23 mouse cellular contexts compared by ENCODE assay signal in genomic region chr7:65005731-65006130, GRCm38 (mm10).
DNase-seq lines count a peak whose midpoint lies in the region; ATAC-seq and TF ChIP-seq lines count a peak whose summit lies in the region.
"Had no signal": no experiment of that assay in that cellular context is flagged by ENCODE, and none has a peak within 500 bp of the region (broad histone marks: within the 10 kb centered on the region; RNA-seq: fewer than 3 reads in every experiment).

No protein-coding gene starts in this region.

- no peak for ATAC-seq in forebrain, embryonic 14.5 days
- ATAC-seq in forebrain, embryonic 16.5 days: no peak; the same call in 1 of the 2 replicates
- no peak for ATAC-seq in hindbrain, postnatal 0 days
- ATAC-seq in hindbrain, embryonic 14.5 days (ENCODE audit: low FRiP score): no peak
- no peak for ATAC-seq in midbrain, embryonic 14.5 days (ENCODE audit: low FRiP score, low TSS enrichment)
- ATAC-seq in midbrain, postnatal 0 days (ENCODE audit: low FRiP score): no peak
- ATAC-seq: activated CD4-positive, CD25-positive, alpha-beta regulatory T cell, adult 4 months; CD4-positive, CD25-positive, alpha-beta regulatory T cell, adult 4 months; Patski had no signal

- H3K4me2 ChIP-seq in forebrain, embryonic 14.5 days (ENCODE audit: low read length): no peak overlapping the region
- H3K4me2 ChIP-seq in forebrain, embryonic 16.5 days (ENCODE audit: low read length): no peak overlapping the region
- H3K4me2 ChIP-seq in hindbrain, postnatal 0 days (ENCODE audit: low read depth, low read length): no peak overlapping the region
- H3K4me2 ChIP-seq in hindbrain, embryonic 14.5 days (replicated peaks): no peak overlapping the region
- no peak overlapping the region for H3K4me2 ChIP-seq in midbrain, embryonic 14.5 days (ENCODE audit: low read length)
- no peak overlapping the region for H3K4me2 ChIP-seq in midbrain, postnatal 0 days (ENCODE audit: low read depth, low read length, poor library complexity, severe bottlenecking)

- no peaks in the 10 kb centered on the region for H3K36me3 ChIP-seq in forebrain, embryonic 14.5 days (ENCODE audit: control insufficient read depth, insufficient read depth, low read length)
- no peaks in the 10 kb centered on the region for H3K36me3 ChIP-seq in forebrain, embryonic 16.5 days (ENCODE audit: control insufficient read depth, insufficient read depth)
- no peaks in the 10 kb centered on the region for H3K36me3 ChIP-seq in hindbrain, postnatal 0 days (ENCODE audit: insufficient read depth, low read length)
- no peaks in the 10 kb centered on the region for H3K36me3 ChIP-seq in hindbrain, embryonic 14.5 days (replicated peaks; ENCODE audit: control insufficient read depth, insufficient read depth)
- H3K36me3 ChIP-seq in midbrain, embryonic 14.5 days (ENCODE audit: control insufficient read depth, insufficient read depth, low read length): no peaks in the 10 kb centered on the region
- no peaks in the 10 kb centered on the region for H3K36me3 ChIP-seq in midbrain, postnatal 0 days (ENCODE audit: insufficient read depth, low read length)
- H3K36me3 ChIP-seq: G1E had no signal

- no peak overlapping the region for H3K9ac ChIP-seq in forebrain, embryonic 14.5 days (ENCODE audit: low read length)
- H3K9ac ChIP-seq in forebrain, embryonic 16.5 days (replicated peaks; ENCODE audit: low read depth, low read length): no peak overlapping the region
- H3K9ac ChIP-seq in hindbrain, postnatal 0 days (replicated peaks; ENCODE audit: low read length): no peak overlapping the region
- H3K9ac ChIP-seq in hindbrain, embryonic 14.5 days: no peak overlapping the region
- no peak overlapping the region for H3K9ac ChIP-seq in midbrain, embryonic 14.5 days (replicated peaks; ENCODE audit: low read length)
- no peak overlapping the region for H3K9ac ChIP-seq in midbrain, postnatal 0 days (replicated peaks; ENCODE audit: low read length, poor library complexity, severe bottlenecking)

- H3K27me3 ChIP-seq in forebrain, embryonic 14.5 days (replicated peaks; ENCODE audit: control insufficient read depth, insufficient read depth, low read length): no peaks in the 10 kb centered on the region
- no peaks in the 10 kb centered on the region for H3K27me3 ChIP-seq in forebrain, embryonic 16.5 days (replicated peaks; ENCODE audit: control insufficient read depth, insufficient read depth, low read length)
- no peaks in the 10 kb centered on the region for H3K27me3 ChIP-seq in hindbrain, postnatal 0 days (ENCODE audit: insufficient read depth, low read length)
- H3K27me3 ChIP-seq in hindbrain, embryonic 14.5 days (ENCODE audit: control insufficient read depth, insufficient read depth, low read length): no peaks in the 10 kb centered on the region
- H3K27me3 ChIP-seq in midbrain, embryonic 14.5 days (ENCODE audit: control insufficient read depth, insufficient read depth, low read length): no peaks in the 10 kb centered on the region
- no peaks in the 10 kb centered on the region for H3K27me3 ChIP-seq in midbrain, postnatal 0 days (ENCODE audit: insufficient read depth, low read length)
- H3K27me3 ChIP-seq: CH12.LX, Patski had no signal

- H3K4me3 ChIP-seq in forebrain, embryonic 14.5 days (ENCODE audit: low read depth, low read length): no peak overlapping the region
- no peak overlapping the region for H3K4me3 ChIP-seq in forebrain, embryonic 16.5 days (replicated peaks; ENCODE audit: low read length)
- no peak overlapping the region for H3K4me3 ChIP-seq in hindbrain, postnatal 0 days (ENCODE audit: low read length)
- H3K4me3 ChIP-seq in hindbrain, embryonic 14.5 days (replicated peaks; ENCODE audit: low read length): no peak overlapping the region
- H3K4me3 ChIP-seq in midbrain, embryonic 14.5 days (replicated peaks; ENCODE audit: low read depth, low read length): no peak overlapping the region
- H3K4me3 ChIP-seq in midbrain, postnatal 0 days (ENCODE audit: low read depth, low read length): no peak overlapping the region

- no peak overlapping the region for H3K27ac ChIP-seq in forebrain, embryonic 14.5 days (ENCODE audit: low read depth, low read length)
- H3K27ac ChIP-seq in forebrain, embryonic 16.5 days (ENCODE audit: low read length): no peak overlapping the region
- H3K27ac ChIP-seq in hindbrain, postnatal 0 days: no peak overlapping the region
- no peak overlapping the region for H3K27ac ChIP-seq in hindbrain, embryonic 14.5 days
- no peak overlapping the region for H3K27ac ChIP-seq in midbrain, embryonic 14.5 days (replicated peaks; ENCODE audit: low read depth, low read length)
- no peak overlapping the region for H3K27ac ChIP-seq in midbrain, postnatal 0 days (ENCODE audit: low read depth, low read length)

- no peaks in the 10 kb centered on the region for H3K4me1 ChIP-seq in forebrain, embryonic 14.5 days (ENCODE audit: control insufficient read depth, insufficient read depth, low read length)
- H3K4me1 ChIP-seq in forebrain, embryonic 16.5 days (replicated peaks; ENCODE audit: control insufficient read depth, insufficient read depth, low read length): peaks cover 4% of the 10 kb centered on the region; the same call in 1 of the 2 replicates
- no peaks in the 10 kb centered on the region for H3K4me1 ChIP-seq in hindbrain, postnatal 0 days (ENCODE audit: insufficient read depth, low read length)
- H3K4me1 ChIP-seq in hindbrain, embryonic 14.5 days (replicated peaks; ENCODE audit: control insufficient read depth, insufficient read depth, low read length): no peaks in the 10 kb centered on the region
- 0 out of 2 replicates have a peak, but pooled peaks cover 4% of the 10 kb centered on the region for H3K4me1 ChIP-seq in midbrain, embryonic 14.5 days (ENCODE audit: control insufficient read depth, insufficient read depth, low read length)
- H3K4me1 ChIP-seq in midbrain, postnatal 0 days (ENCODE audit: insufficient read depth, low read length): no peaks in the 10 kb centered on the region

- peak; percentile 65 for DNase-seq in forebrain, embryonic 14.5 days (ENCODE audit: low spot score)
- DNase-seq in hindbrain, postnatal 0 days (ENCODE audit: low spot score): peak; percentile 18
- DNase-seq in hindbrain, embryonic 14.5 days (ENCODE audit: low spot score): no peak
- DNase-seq in midbrain, embryonic 14.5 days: peak; percentile 50
- no peak for DNase-seq in midbrain, postnatal 0 days (ENCODE audit: low spot score)
- peak; percentile 65 for DNase-seq in brain, embryonic 14.5 days (ENCODE audit: low read depth)
- no peak for DNase-seq in thymus, postnatal 10 days (ENCODE audit: low spot score in 2 of 2)
- DNase-seq: adrenal gland, adult 2 months; adrenal gland, adult 8-10 months; adrenal gland, postnatal 10 days; adrenal gland, postnatal 14 days; adrenal gland, postnatal 25 days; adrenal gland, postnatal 36 days; B cell, adult 2 months; cerebellum, adult 11 months; cerebellum, adult 11-12 months; cerebellum, adult 18-20 months had no signal

- TF ChIP-seq POLR2A in brain, embryonic 14.5 days (IDR thresholded peaks at IDR 0.05; ENCODE audit: borderline replicate concordance, extremely low read depth, insufficient read depth, insufficient read length, poor library complexity, severe bottlenecking): no peak

- no peak for TF ChIP-seq CTCF in hindbrain, postnatal 0 days (IDR thresholded peaks at IDR 0.05; ENCODE audit: low read depth)
- TF ChIP-seq CTCF in midbrain, postnatal 0 days (IDR thresholded peaks at IDR 0.05): no peak
- no peak for TF ChIP-seq CTCF in brain, embryonic 14.5 days (IDR thresholded peaks at IDR 0.05; ENCODE audit: borderline replicate concordance, extremely low read depth, insufficient read depth, insufficient read length)

- WGBS in forebrain, embryonic 14.5 days: 24% methylated on average over 2 of the region's 2 CpGs
- WGBS in forebrain, embryonic 16.5 days: 22% methylated on average over 2 of the region's 2 CpGs
- WGBS in hindbrain, postnatal 0 days: 46% methylated on average over 2 of the region's 2 CpGs
- WGBS in hindbrain, embryonic 14.5 days: 62% methylated on average over 2 of the region's 2 CpGs
- WGBS in midbrain, embryonic 14.5 days: 41% methylated on average over 2 of the region's 2 CpGs
- WGBS in midbrain, postnatal 0 days: 40% methylated on average over 2 of the region's 2 CpGs

- no peaks in the 10 kb centered on the region for H3K9me3 ChIP-seq in forebrain, embryonic 14.5 days (replicated peaks; ENCODE audit: control insufficient read depth, low read length)
- no peaks in the 10 kb centered on the region for H3K9me3 ChIP-seq in forebrain, embryonic 16.5 days (ENCODE audit: control insufficient read depth, low read length)
- no peaks in the 10 kb centered on the region for H3K9me3 ChIP-seq in hindbrain, postnatal 0 days (ENCODE audit: low read length)
- no peaks in the 10 kb centered on the region for H3K9me3 ChIP-seq in hindbrain, embryonic 14.5 days (ENCODE audit: control insufficient read depth, low read length)
- H3K9me3 ChIP-seq in midbrain, embryonic 14.5 days (ENCODE audit: control insufficient read depth, low read length): no peaks in the 10 kb centered on the region
- no peaks in the 10 kb centered on the region for H3K9me3 ChIP-seq in midbrain, postnatal 0 days (ENCODE audit: low read length)

Comparison
In these comparisons a context has a peak if more than half of its experiments do, and no peak if none do; other contexts are left out.
1. DNase-seq: peak in forebrain, embryonic 14.5 days (single experiment), hindbrain, postnatal 0 days (single experiment), midbrain, embryonic 14.5 days (single experiment) and brain, embryonic 14.5 days (single experiment); none in hindbrain, embryonic 14.5 days (single experiment), midbrain, postnatal 0 days (single experiment) and thymus, postnatal 10 days (0 of 2).